Mouse (Mus musculus): ENCODE results near the gene Pde4d. TPM values are rescaled to one million over a fixed set of nuclear protein-coding genes. Genes with fewer than 3 reads are reported as not detected.

Gene Pde4d
- polyA plus RNA-seq, 1 experiment: 15.1 TPM

GRCm38 (mm10) chr13:109228967-109229617 lies 779.3 kb downstream of the Pde4d start:
- TF ChIP-seq MAX (IDR thresholded peaks at IDR 0.05): no peak
- TF ChIP-seq MYOD1 (IDR thresholded peaks at IDR 0.05; ENCODE audit: control insufficient read depth, insufficient read length, low read depth): no peak
- no peak for TF ChIP-seq CTCF (IDR thresholded peaks at IDR 0.05; ENCODE audit: control insufficient read depth, insufficient read depth, insufficient read length)
- TF ChIP-seq USF1 (IDR thresholded peaks at IDR 0.05; ENCODE audit: low read depth): no peak
- no peak for TF ChIP-seq FOSL1 (IDR thresholded peaks at IDR 0.05; ENCODE audit: insufficient read depth, low read length, poor library complexity, severe bottlenecking)
- no peak for TF ChIP-seq MYOG (IDR thresholded peaks at IDR 0.05; ENCODE audit: control insufficient read depth, extremely low read depth, insufficient read length)
- TF ChIP-seq CEBPB (IDR thresholded peaks at IDR 0.05; ENCODE audit: low read depth): no peak
- Histone ChIP-seq H3ac (ENCODE audit: control insufficient read depth, insufficient read length, low read depth) (no peak overlapping the region), H3K4me3 (ENCODE audit: insufficient read depth, poor library complexity, severe bottlenecking) (peak overlapping the region; percentile 33), H3K27me3 (ENCODE audit: control insufficient read depth, insufficient read depth, insufficient read length) (no peaks in the 10 kb centered on the region), H3K79me2 (ENCODE audit: control insufficient read depth, insufficient read depth) (no peaks in the 10 kb centered on the region), H3K79me3 (ENCODE audit: low read depth) (no peaks in the 10 kb centered on the region), H3K36me3 (ENCODE audit: control insufficient read depth, insufficient read depth) (no peaks in the 10 kb centered on the region)

GRCm38 (mm10) chr13:109229618-109230334 lies 780.0 kb downstream of the Pde4d start:
- no peaks in the 10 kb centered on the region for H3K79me3 ChIP-seq (ENCODE audit: low read depth)
- H3K4me3 ChIP-seq (ENCODE audit: insufficient read depth, poor library complexity, severe bottlenecking): peak overlapping the region; percentile 33
- no peaks in the 10 kb centered on the region for H3K27me3 ChIP-seq (ENCODE audit: control insufficient read depth, insufficient read depth, insufficient read length)
- H3K36me3 ChIP-seq (ENCODE audit: control insufficient read depth, insufficient read depth): no peaks in the 10 kb centered on the region
- no peaks in the 10 kb centered on the region for H3K79me2 ChIP-seq (ENCODE audit: control insufficient read depth, insufficient read depth)
- TF ChIP-seq CTCF (IDR thresholded peaks at IDR 0.05; ENCODE audit: control insufficient read depth, insufficient read depth, insufficient read length) (no peak), FOSL1 (IDR thresholded peaks at IDR 0.05; ENCODE audit: insufficient read depth, low read length, poor library complexity, severe bottlenecking) (no peak), MYOD1 (IDR thresholded peaks at IDR 0.05; ENCODE audit: control insufficient read depth, insufficient read length, low read depth) (no peak), USF1 (IDR thresholded peaks at IDR 0.05; ENCODE audit: low read depth) (no peak), MAX (IDR thresholded peaks at IDR 0.05) (no peak), MYOG (IDR thresholded peaks at IDR 0.05; ENCODE audit: control insufficient read depth, extremely low read depth, insufficient read length) (no peak), CEBPB (IDR thresholded peaks at IDR 0.05; ENCODE audit: low read depth) (no peak)
- peak overlapping the region; percentile 30 for H3ac ChIP-seq (ENCODE audit: control insufficient read depth, insufficient read length, low read depth)

- H3K79me2 ChIP-seq (ENCODE audit: control insufficient read depth, insufficient read depth): no peaks in the 10 kb centered on the region
- H3K36me3 ChIP-seq (ENCODE audit: control insufficient read depth, insufficient read depth): no peaks in the 10 kb centered on the region
- peak overlapping the region; percentile 14 for H3ac ChIP-seq (ENCODE audit: control insufficient read depth, insufficient read length, low read depth)
- TF ChIP-seq MYOD1 (IDR thresholded peaks at IDR 0.05; ENCODE audit: control insufficient read depth, insufficient read length, low read depth): no peak
- no peak for TF ChIP-seq FOSL1 (IDR thresholded peaks at IDR 0.05; ENCODE audit: insufficient read depth, low read length, poor library complexity, severe bottlenecking)
- TF ChIP-seq USF1 (IDR thresholded peaks at IDR 0.05; ENCODE audit: low read depth): no peak
- TF ChIP-seq CEBPB (IDR thresholded peaks at IDR 0.05; ENCODE audit: low read depth): peak; percentile 98
- TF ChIP-seq CTCF (IDR thresholded peaks at IDR 0.05; ENCODE audit: control insufficient read depth, insufficient read depth, insufficient read length): no peak
- no peaks in the 10 kb centered on the region for H3K27me3 ChIP-seq (ENCODE audit: control insufficient read depth, insufficient read depth, insufficient read length)
- H3K79me3 ChIP-seq (ENCODE audit: low read depth): no peaks in the 10 kb centered on the region
- H3K4me3 ChIP-seq (ENCODE audit: insufficient read depth, poor library complexity, severe bottlenecking): no peak overlapping the region
These were observed 780.7 kb downstream of the Pde4d start for GRCm38 (mm10) chr13:109230335-109230987.

DNA sequence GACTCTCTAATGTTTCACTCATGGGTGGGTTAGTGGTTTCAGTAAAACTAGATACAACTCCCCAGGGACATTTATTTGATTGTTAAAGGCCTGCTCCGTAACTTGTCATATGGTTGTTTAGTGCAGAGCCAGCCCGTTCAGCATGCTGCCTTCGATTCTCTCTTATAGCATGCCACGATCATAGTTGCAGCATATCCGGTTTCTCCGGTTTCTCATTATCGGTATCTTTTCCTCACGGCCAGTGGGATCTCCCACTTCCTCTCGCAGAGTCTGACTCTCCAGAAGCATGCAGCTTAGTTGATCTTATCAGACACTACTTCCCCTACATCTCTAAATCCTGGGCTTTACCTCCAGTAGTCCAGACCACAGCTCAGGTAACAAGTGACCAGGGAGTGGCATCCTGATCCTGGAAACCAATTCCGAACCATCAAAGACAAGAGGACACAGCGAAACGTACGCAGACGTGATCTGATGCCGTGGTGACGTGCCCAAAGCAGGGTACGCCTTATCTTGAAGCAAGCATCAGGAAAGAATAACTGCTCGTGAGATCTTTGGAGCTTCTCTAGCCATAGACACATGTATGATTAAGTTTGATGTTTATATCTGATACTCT lies 782.2 kb downstream of the Pde4d start:
- no peak overlapping the region for H3K4me3 ChIP-seq (ENCODE audit: insufficient read depth, poor library complexity, severe bottlenecking)
- no peaks in the 10 kb centered on the region for H3K36me3 ChIP-seq (ENCODE audit: control insufficient read depth, insufficient read depth)
- H3K79me3 ChIP-seq (ENCODE audit: low read depth): no peaks in the 10 kb centered on the region
- H3ac ChIP-seq (ENCODE audit: control insufficient read depth, insufficient read length, low read depth): no peak overlapping the region
- H3K27me3 ChIP-seq (ENCODE audit: control insufficient read depth, insufficient read depth, insufficient read length): no peaks in the 10 kb centered on the region
- TF ChIP-seq CEBPB (IDR thresholded peaks at IDR 0.05; ENCODE audit: low read depth) (no peak), MYOG (IDR thresholded peaks at IDR 0.05; ENCODE audit: control insufficient read depth, extremely low read depth, insufficient read length) (no peak), FOSL1 (IDR thresholded peaks at IDR 0.05; ENCODE audit: insufficient read depth, low read length, poor library complexity, severe bottlenecking) (no peak), MYOD1 (IDR thresholded peaks at IDR 0.05; ENCODE audit: control insufficient read depth, insufficient read length, low read depth) (no peak), MAX (IDR thresholded peaks at IDR 0.05) (no peak), CTCF (IDR thresholded peaks at IDR 0.05; ENCODE audit: control insufficient read depth, insufficient read depth, insufficient read length) (no peak), USF1 (IDR thresholded peaks at IDR 0.05; ENCODE audit: low read depth) (no peak)
- no peaks in the 10 kb centered on the region for H3K79me2 ChIP-seq (ENCODE audit: control insufficient read depth, insufficient read depth)

- TF ChIP-seq MYOD1 (IDR thresholded peaks at IDR 0.05; ENCODE audit: control insufficient read depth, insufficient read length, low read depth) (no peak), MAX (IDR thresholded peaks at IDR 0.05) (no peak), MYOG (IDR thresholded peaks at IDR 0.05; ENCODE audit: control insufficient read depth, extremely low read depth, insufficient read length) (no peak), USF1 (IDR thresholded peaks at IDR 0.05; ENCODE audit: low read depth) (no peak), CTCF (IDR thresholded peaks at IDR 0.05; ENCODE audit: control insufficient read depth, insufficient read depth, insufficient read length) (no peak), FOSL1 (IDR thresholded peaks at IDR 0.05; ENCODE audit: insufficient read depth, low read length, poor library complexity, severe bottlenecking) (no peak), CEBPB (IDR thresholded peaks at IDR 0.05; ENCODE audit: low read depth) (no peak)
- Histone ChIP-seq H3K79me3 (ENCODE audit: low read depth) (no peaks in the 10 kb centered on the region), H3K79me2 (ENCODE audit: control insufficient read depth, insufficient read depth) (no peaks in the 10 kb centered on the region), H3ac (ENCODE audit: control insufficient read depth, insufficient read length, low read depth) (no peak overlapping the region), H3K27me3 (ENCODE audit: control insufficient read depth, insufficient read depth, insufficient read length) (no peaks in the 10 kb centered on the region), H3K4me3 (ENCODE audit: insufficient read depth, poor library complexity, severe bottlenecking) (no peak overlapping the region), H3K36me3 (ENCODE audit: control insufficient read depth, insufficient read depth) (no peaks in the 10 kb centered on the region)
These were observed 782.8 kb downstream of the Pde4d start for GRCm38 (mm10) chr13:109232531-109232930.
